10 mouse cellular contexts compared by ENCODE assay signal in the genomic region with DNA sequence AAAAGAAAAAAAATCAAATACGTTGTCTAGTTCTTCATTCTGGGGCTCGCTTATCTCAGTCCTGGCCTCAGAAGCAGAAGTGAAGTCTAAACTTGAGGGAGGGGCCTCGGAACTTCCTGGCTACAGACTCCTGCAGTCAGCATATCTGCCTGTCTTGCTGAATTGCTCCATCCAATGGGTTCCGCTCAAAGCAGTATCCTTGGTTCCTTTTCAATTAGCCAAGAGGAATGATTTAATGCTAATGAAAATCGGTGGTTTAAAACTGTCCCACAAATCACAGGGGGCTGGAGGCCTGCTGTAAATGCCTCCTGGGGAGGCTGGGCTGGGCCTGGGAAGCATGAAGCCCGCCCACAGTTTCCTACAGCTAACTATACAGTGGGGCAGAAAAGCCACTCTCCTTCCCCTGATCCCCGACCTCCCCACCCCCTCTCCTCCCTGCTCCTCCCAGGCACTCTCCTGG. TPM values are rescaled to one million over a fixed set of nuclear protein-coding genes. Genes with fewer than 3 reads are reported as not detected.
A peak's percentile ranks its signal among the peaks of the same experiment; 100 is the strongest.
DNase-seq lines count a peak whose midpoint lies in the region; ATAC-seq and TF ChIP-seq lines count a peak whose summit lies in the region.
"Had no signal": no experiment of that assay in that cellular context is flagged by ENCODE, and none has a peak within 500 bp of the region (broad histone marks: within the 10 kb centered on the region; RNA-seq: fewer than 3 reads in every experiment).

No protein-coding gene starts in this region.

- H3K9ac ChIP-seq in hindbrain, embryonic 16.5 days (ENCODE audit: low read depth, low read length), result no peak overlapping the region
- no peak overlapping the region for H3K9ac ChIP-seq in hindbrain, embryonic 14.5 days
- H3K9ac ChIP-seq in ES-Bruce4 (ENCODE audit: low read depth, poor library complexity, severe bottlenecking), result no peak overlapping the region
- no peak overlapping the region for H3K9ac ChIP-seq in heart, embryonic 11.5 days (ENCODE audit: low read depth, low read length)
- H3K9ac ChIP-seq: embryonic facial prominence, embryonic 12.5 days had no signal

- TF ChIP-seq CTCF in ES-Bruce4 (IDR thresholded peaks at IDR 0.05; ENCODE audit: low read depth, low read length), result no peak

- no peak overlapping the region for H3K4me3 ChIP-seq in hindbrain, embryonic 16.5 days (ENCODE audit: low read length)
- H3K4me3 ChIP-seq in hindbrain, embryonic 14.5 days (replicated peaks; ENCODE audit: low read length), result no peak overlapping the region
- H3K4me3 ChIP-seq in ES-Bruce4 (ENCODE audit: low read depth, low read length), result no peak overlapping the region
- no peak overlapping the region for H3K4me3 ChIP-seq in heart, embryonic 11.5 days (ENCODE audit: low read depth, low read length)
- H3K4me3 ChIP-seq: embryonic facial prominence, embryonic 12.5 days had no signal

- H3K9me3 ChIP-seq in hindbrain, embryonic 16.5 days (ENCODE audit: control insufficient read depth, low read length), result no peaks in the 10 kb centered on the region
- H3K9me3 ChIP-seq in hindbrain, embryonic 14.5 days (ENCODE audit: control insufficient read depth, low read length), result no peaks in the 10 kb centered on the region
- H3K9me3 ChIP-seq in ES-Bruce4 (replicated peaks; ENCODE audit: control insufficient read depth, insufficient read depth, low read length, poor library complexity, severe bottlenecking), result no peaks in the 10 kb centered on the region
- no peaks in the 10 kb centered on the region for H3K9me3 ChIP-seq in heart, embryonic 11.5 days (replicated peaks; ENCODE audit: control insufficient read depth, low read length)
- H3K9me3 ChIP-seq: embryonic facial prominence, embryonic 12.5 days had no signal

- H3K36me3 ChIP-seq in hindbrain, embryonic 16.5 days (ENCODE audit: control insufficient read depth, insufficient read depth, low read length), result no peaks in the 10 kb centered on the region
- H3K36me3 ChIP-seq in hindbrain, embryonic 14.5 days (replicated peaks; ENCODE audit: control insufficient read depth, insufficient read depth), result no peaks in the 10 kb centered on the region
- H3K36me3 ChIP-seq in ES-Bruce4 (ENCODE audit: control insufficient read depth, insufficient read depth, low read length, poor library complexity, severe bottlenecking), result no peaks in the 10 kb centered on the region
- H3K36me3 ChIP-seq in heart, embryonic 11.5 days (ENCODE audit: control insufficient read depth, insufficient read depth, low read length), result no peaks in the 10 kb centered on the region
- H3K36me3 ChIP-seq: embryonic facial prominence, embryonic 12.5 days had no signal

- no peak for TF ChIP-seq POLR2A in ES-Bruce4 (IDR thresholded peaks at IDR 0.05; ENCODE audit: insufficient read depth, low read length)

- WGBS in hindbrain, embryonic 16.5 days, result 15% methylated on average over 7 of the region's 7 CpGs
- 13% methylated on average over 7 of the region's 7 CpGs for WGBS in hindbrain, embryonic 14.5 days
- 12% methylated on average over 7 of the region's 7 CpGs for WGBS in heart, embryonic 11.5 days (ENCODE audit: insufficient replicate concordance)

- no peak for DNase-seq in hindbrain, embryonic 14.5 days (ENCODE audit: low spot score)
- peak; percentile 61 for DNase-seq in lung, postnatal 36 days
- DNase-seq in cerebellum, adult 11-12 months, result no peak

- 0 out of 2 replicates have a peak, but pooled peaks have one; percentile 18 for ATAC-seq in hindbrain, embryonic 16.5 days
- ATAC-seq in hindbrain, embryonic 14.5 days (ENCODE audit: low FRiP score), result no peak
- peak; percentile 33 for ATAC-seq in heart, embryonic 11.5 days (replicated peaks; ENCODE audit: insufficient number of reproducible peaks, low FRiP score, low TSS enrichment)
- no peak for ATAC-seq in cerebellum, adult (ENCODE audit: insufficient number of reproducible peaks, low FRiP score, low TSS enrichment)
- no peak for ATAC-seq in frontal cortex, adult (ENCODE audit: low TSS enrichment)
- ATAC-seq: Patski had no signal

- no peaks in the 10 kb centered on the region for H3K27me3 ChIP-seq in hindbrain, embryonic 16.5 days (replicated peaks; ENCODE audit: control insufficient read depth, insufficient read depth, low read length)
- H3K27me3 ChIP-seq in hindbrain, embryonic 14.5 days (ENCODE audit: control insufficient read depth, insufficient read depth, low read length), result no peaks in the 10 kb centered on the region
- H3K27me3 ChIP-seq in ES-Bruce4 (ENCODE audit: control insufficient read depth, insufficient read depth, low read length, poor library complexity, severe bottlenecking), result no peaks in the 10 kb centered on the region
- no peaks in the 10 kb centered on the region for H3K27me3 ChIP-seq in heart, embryonic 11.5 days (ENCODE audit: control insufficient read depth, insufficient read depth, low read length)
- H3K27me3 ChIP-seq: embryonic facial prominence, embryonic 12.5 days; Patski had no signal

- 0 out of 2 replicates have a peak, but pooled peaks have one; percentile 32 for TF ChIP-seq EP300 in ES-Bruce4 (IDR thresholded peaks at IDR 0.05; ENCODE audit: insufficient read depth, low read depth, low read length)

- no peak overlapping the region for H3K27ac ChIP-seq in hindbrain, embryonic 16.5 days (ENCODE audit: low read depth, low read length)
- H3K27ac ChIP-seq in hindbrain, embryonic 14.5 days, result no peak overlapping the region
- H3K27ac ChIP-seq in ES-Bruce4 (ENCODE audit: insufficient read depth, low read length), result no peak overlapping the region
- peak overlapping the region; percentile 50; the same call in 1 of the 2 replicates for H3K27ac ChIP-seq in heart, embryonic 11.5 days (ENCODE audit: low read depth, low read length)
- H3K27ac ChIP-seq: embryonic facial prominence, embryonic 12.5 days had no signal

- H3K4me1 ChIP-seq in hindbrain, embryonic 16.5 days (ENCODE audit: control insufficient read depth, insufficient read depth, low read depth, low read length), result peaks cover 17% of the 10 kb centered on the region
- H3K4me1 ChIP-seq in hindbrain, embryonic 14.5 days (replicated peaks; ENCODE audit: control insufficient read depth, insufficient read depth, low read length), result peaks cover 15% of the 10 kb centered on the region
- H3K4me1 ChIP-seq in ES-Bruce4 (ENCODE audit: control insufficient read depth, insufficient read depth, low read length), result peaks cover 2% of the 10 kb centered on the region
- H3K4me1 ChIP-seq in heart, embryonic 11.5 days (ENCODE audit: control insufficient read depth, insufficient read depth, low read length), result peaks cover 17% of the 10 kb centered on the region

- H3K4me2 ChIP-seq in hindbrain, embryonic 16.5 days (ENCODE audit: low read length), result no peak overlapping the region
- H3K4me2 ChIP-seq in hindbrain, embryonic 14.5 days (replicated peaks), result no peak overlapping the region
- no peak overlapping the region; the same call in 1 of the 2 replicates for H3K4me2 ChIP-seq in heart, embryonic 11.5 days
- H3K4me2 ChIP-seq: embryonic facial prominence, embryonic 12.5 days had no signal

RNA-seq across cellular contexts. Expression of a gene that starts 12.9 kb away (rescaled TPM):
- polyA plus RNA-seq in hindbrain, embryonic 16.5 days (2015; fragmentation: Nextera tagmentation; extraction: Ambion mirVana), result 48.8 and 50.1 TPM in 2 replicates
- 56.2 and 60.2 TPM in 2 replicates for polyA plus RNA-seq in hindbrain, embryonic 14.5 days (2014; fragmentation: Nextera tagmentation; extraction: Ambion mirVana)
- polyA plus RNA-seq in ES-Bruce4 (2011; ENCODE audit: insufficient read depth, insufficient read length, low read depth, missing spikeins), result 31.7 and 34.2 TPM in 2 replicates
- 25.2 and 30.8 TPM in 2 replicates for polyA plus RNA-seq in heart, embryonic 11.5 days (2014; fragmentation: Nextera tagmentation; extraction: Ambion mirVana)

Comparison
In these comparisons a context has a peak if more than half of its experiments do, and no peak if none do; other contexts are left out.
1. ATAC-seq: peak in hindbrain, embryonic 16.5 days (single experiment) and heart, embryonic 11.5 days (single experiment); none in hindbrain, embryonic 14.5 days (single experiment), cerebellum, adult (single experiment) and frontal cortex, adult (single experiment).